Mouse (Mus musculus): ENCODE measurements around the gene Cd209d.
"Not testable (repeated sequence)": the region's sequence is repeated elsewhere in the genome, so short reads cannot be mapped to it uniquely, and the experiment has no call there.

Gene Cd209d

DNA sequence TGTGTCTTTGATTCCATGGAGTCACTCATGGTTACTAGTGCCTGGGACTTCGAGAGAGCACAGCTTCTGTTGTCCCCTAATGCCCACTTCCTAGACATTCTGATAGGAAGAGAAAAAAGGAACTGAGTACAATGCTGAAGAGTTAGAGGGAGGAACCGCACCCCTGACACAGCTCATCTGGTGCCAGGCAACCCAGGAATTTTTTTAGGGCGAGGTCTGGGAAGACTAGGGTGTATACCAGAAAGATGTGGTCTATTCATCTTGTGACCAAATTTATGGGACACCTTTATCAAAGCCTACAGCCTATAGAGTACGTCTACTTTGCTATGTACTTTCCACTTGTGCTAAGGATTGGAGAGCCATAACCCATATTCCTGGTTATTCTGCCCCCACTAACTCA, at the start of gene Cd209d:
TSS of gene Cd209d (minus strand) at position 101 of the 400 bp plus-strand sequence.
- in situ Hi-C loops (cut with MboI, MseI) = no loop called here

DNA sequence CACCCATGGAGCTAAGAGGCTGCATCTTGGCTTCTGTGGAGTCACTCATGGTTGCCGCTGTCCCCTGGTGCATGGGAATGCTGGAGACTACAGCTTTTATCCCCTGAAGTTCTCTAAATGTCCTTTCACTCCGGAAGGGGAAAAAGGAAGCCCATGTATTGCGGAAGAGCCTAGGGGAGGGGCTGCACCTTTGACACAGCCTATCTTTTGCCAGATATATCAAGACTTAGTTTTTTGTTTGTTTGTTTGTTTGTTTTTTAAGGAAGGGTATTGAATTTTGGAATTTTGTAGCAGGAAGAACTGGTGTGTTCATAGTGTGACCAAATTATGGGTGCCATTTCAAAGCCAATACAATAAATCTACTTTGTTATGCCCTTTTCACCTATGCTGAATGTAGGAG, 48.4 kb upstream of the Cd209d start, which contains the start of gene Cd209b:
TSS of gene Cd209b (minus strand) at position 101 of the 400 bp plus-strand sequence.
- in situ Hi-C loops (cut with MboI, MseI) = no loop called here

DNA sequence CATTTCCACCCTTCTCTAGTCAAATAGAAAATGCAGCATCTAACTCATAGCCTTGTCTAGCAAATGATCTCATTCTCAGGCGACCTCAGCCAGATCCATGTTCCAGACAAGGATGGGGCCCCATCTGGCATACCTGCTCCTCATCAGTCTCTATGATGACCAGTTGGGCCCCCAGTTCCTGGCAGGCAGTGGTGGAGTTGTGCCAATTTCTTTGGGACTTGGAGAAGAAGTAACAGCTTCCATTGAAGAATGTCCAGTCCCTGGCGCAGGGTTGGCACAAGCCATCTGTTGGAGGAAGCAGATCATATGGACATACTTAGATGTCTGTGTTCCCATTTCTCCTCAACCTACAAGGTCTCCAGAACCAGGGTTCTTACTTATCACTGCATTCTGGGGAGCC, 2.2 kb downstream of the Cd209d start:
- in situ Hi-C loops (cut with MboI, MseI) = no loop called here

DNA sequence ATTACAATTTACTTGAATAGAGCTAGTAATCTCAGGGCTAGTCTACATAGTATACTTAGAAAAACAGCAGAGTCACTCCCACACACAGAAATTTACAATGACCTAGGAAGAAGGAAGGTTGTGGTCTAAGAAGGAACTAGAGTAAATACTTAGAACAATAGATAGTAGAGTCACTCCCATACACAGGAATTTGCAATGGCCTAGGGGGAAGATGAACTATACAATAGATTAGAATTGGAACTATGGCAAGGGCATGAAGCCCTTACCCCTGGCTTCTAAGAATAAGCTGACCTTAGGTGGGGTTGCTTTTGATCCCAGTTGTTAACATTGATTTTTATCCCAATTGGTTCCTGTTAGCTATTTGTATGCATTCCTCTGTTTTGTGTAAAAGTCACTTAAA, 15.6 kb downstream of the Cd209d start:
- in situ Hi-C loops (cut with MboI, MseI) = not testable (repeated sequence)

DNA sequence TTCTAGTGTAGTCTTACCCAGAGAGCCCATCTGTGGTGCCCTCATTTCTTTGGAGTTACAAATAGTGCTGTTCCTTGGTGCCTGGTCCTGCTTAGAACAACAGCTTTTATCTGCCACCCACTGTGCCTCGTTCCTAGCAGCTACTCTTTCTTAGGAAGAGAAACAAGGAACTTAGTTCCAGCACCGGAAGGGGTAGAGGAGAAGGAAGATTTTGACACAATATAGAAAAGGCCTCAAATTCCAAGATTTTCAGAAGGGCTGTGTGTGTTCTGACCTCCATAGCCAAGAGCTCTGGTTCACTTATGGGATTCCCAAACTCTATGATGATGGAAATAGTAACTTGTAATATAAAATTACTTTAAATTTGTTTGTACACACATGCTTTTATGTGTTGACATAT, 24.1 kb downstream of the Cd209d start, which contains the start of gene Cd209e:
TSS of gene Cd209e (minus strand) at position 101 of the 400 bp plus-strand sequence.
- in situ Hi-C loops (cut with MboI, MseI) = no loop called here

All from T-helper 1 cell (primary cell).